Mouse (Mus musculus): Measurements from ENCODE around the gene Iqcf6.

Gene Iqcf6

DNA sequence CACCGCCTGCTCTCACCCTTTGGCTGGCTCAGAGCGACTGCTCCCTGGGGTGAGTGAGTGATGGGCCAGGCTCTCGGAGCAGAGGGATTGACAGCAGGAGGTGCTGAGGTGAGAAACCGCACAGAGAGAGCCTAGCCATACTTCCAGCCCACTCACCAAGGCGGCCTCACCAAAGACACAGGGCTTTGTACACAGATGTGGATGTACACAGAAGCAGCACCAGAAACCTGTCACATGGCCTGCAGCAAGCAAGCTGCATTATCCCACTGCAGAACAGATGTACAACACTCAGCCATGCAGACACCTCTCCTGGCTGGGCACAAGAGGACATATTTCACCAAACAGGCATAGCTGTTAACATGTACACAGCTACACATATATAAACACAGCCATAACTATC, 31.2 kb downstream of the Iqcf6 start:
- CTCF ChIA-PET: no interaction called here

DNA sequence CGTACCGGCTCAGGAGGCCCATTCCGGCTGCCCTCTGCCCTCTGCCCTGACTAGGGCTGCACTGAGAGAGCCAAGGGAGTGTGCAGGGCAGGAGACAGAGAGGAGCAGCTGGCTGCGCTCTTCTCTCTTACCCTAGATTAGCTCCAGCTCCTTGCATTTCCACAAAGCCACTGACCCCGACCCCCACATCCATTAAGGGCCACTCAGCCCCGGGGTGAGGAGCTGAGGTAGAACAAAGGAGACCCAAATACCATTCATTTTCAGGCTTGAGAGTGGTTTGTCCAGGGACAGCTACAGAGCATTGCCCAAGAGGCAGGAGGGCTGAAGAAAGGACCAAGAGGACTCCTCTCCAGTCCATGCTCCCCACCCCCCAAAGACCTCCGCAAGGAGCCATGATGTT, 33.1 kb downstream of the Iqcf6 start:
- CTCF ChIA-PET: no interaction called here

DNA sequence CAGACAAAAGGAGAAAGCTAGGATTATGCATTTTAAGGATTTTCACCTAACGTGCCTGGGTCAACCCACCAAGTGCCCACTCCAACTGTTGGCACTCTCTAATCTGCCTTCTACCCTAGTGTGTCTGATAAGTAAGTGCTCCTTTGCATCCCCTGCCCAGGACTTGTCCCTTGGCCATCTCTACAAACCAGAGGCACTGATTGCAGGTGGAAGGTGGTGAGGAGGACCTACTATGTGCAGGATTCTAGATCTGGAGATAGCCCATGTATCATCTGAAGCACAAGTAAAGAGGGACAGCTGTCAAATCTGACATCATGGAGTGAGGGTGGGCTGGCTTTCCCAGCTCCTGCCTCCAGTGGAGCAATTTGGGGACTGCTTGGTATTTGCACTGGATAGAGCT, 33.6 kb downstream of the Iqcf6 start:
- CTCF ChIA-PET: no interaction called here

DNA sequence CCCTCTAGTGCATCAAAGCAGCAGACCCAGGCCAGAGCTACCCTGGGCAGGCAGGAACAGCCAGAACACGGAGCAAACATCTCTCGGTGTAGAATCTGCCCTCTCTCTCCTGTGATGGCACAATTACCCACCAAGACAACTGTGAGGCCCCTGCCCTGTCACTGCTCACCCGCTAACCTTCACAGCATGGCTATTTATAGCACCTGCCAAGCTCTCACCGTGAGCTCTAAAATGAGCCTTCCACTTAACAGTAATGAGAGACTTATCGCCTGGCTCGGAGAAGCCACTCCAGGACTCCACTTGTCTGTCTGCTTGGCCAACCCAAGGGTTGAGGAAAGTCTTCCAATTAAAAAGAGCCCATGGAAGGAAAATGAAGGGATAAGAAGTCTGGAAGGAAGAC, 36.8 kb downstream of the Iqcf6 start:
- CTCF ChIA-PET: no interaction called here

DNA sequence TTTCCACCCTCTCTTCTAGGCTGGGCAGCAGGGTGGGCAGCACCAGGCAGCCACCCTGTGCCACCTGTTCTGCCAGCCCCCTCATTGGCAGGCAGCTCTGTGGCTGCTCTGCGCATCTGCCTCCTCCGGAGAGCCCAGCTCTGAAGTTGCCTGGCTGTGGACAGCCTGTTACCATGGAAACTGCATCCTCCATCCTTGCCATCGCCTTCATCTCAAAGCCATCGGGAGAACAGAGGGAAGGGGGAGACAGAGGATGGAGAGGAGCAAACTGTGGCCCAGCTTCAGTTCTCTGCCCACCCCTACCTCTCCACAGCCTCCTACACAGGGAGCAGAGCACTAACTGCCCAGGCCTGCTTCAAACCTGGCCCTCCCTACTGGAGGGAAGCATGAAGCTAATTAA, 38.1 kb downstream of the Iqcf6 start:
- CTCF ChIA-PET: no interaction called here

DNA sequence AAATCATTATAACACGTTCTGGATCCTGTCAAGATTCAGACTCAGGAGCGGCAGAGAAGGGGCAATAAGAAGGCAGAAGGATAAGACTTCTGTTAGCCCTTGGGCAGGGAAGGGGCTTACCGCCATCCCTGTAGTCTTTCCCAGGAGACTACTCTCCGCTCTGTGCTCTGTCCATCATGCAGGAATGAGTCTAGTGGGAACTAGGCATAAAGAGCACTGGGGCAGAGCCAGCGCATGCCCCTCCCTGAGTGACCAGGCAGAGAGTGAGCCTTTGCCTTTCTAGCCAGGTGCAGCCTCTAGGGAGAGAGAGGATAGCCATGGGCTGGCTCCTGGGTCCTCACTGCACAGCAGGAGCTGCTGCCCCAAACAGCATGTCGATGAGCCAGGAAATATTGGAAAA, 38.5 kb downstream of the Iqcf6 start:
- CTCF ChIA-PET: no interaction called here

DNA sequence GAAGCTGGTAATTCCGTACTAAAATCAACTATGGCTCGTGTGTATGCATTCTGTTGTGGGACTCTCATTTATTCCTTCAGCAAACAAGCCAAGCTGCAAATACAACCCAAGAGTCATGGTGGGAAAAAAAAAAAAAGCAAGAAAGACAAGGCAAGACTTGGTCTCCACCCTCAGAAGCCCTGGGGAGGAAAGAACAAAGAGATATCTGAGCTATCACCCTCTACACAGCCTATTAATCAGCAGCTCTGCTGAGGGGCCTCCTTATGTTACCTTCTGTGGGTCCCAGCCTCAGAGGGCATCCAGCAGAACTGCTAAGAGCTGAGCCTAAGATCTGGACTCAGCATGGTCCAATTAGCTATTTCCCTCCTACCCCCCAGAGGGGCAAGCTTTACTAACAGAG, 47.5 kb downstream of the Iqcf6 start:
- CTCF ChIA-PET: interaction anchor here (0.6 to 0.8 kb wide), 3 partner anchors 135 to 1154 kb away, joined by 3 to 4 read pairs (median 3); no protein-coding TSS in a partner anchor

DNA sequence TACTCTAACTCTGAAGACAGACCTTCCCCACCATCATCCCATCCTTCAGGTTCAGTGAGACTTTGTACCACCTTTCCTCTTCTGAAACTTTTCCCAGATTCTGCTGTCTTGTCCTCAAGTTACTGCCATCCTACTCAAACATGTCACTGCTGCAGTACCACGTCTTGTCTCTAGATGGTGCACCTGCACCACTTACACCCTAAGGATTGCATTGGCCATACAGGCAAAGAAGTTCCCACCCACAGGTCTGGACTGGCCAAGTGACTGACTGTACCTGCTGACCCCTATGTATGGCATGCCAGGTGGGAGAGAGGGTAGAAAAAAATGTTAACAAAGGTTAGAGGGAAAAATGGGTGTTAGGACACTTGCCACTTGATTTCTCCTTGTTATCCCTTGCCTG, 49.1 kb downstream of the Iqcf6 start:
- CTCF ChIA-PET: no interaction called here

DNA sequence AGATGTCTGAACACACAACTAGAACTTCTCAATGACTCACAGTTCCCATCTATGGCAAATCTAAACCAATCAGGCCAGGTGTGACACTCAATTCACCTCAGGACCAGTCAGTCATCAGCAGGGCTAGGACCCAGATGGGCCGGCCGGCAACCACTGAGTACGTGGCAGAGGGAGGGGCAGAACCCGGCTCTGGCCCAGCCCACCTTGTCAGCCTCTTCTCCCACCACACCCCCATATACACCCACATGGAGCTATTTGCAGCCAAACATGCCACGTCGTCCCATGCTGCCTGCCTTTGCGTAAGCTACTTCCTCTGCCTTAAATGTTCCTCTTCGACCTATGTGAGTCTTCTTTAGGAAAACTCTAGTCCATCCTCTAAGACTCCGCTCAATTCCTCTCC, 49.6 kb downstream of the Iqcf6 start:
- CTCF ChIA-PET: no interaction called here

DNA sequence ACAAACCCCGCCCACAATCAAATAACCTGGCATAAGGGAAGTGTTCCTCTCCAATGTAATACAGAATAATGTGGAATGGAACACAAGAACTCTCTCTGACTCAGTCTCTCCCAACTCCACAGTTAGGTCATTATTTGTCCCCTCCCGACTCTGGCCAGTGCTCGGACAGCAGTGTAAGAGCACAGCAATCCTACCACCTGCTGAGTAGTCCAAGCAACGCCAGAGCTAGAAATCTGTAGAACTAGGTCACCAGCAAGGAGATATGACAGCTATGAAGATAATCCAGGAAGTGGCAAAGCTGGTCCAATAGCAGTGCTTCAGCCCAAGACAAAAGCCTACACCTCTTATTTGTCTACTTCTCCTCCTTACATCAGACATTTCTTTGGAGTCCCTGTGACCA, 50.2 kb downstream of the Iqcf6 start:
- CTCF ChIA-PET: no interaction called here
